In genomic region chr7:99804033-99804432, GRCm38 (mm10) we compare ENCODE assay signal across 18 mouse cellular contexts. TPM values are rescaled to one million over a fixed set of nuclear protein-coding genes. Genes with fewer than 3 reads are reported as not detected.
"Had no signal": no experiment of that assay in that cellular context is flagged by ENCODE, and none has a peak within 500 bp of the region (broad histone marks: within the 10 kb centered on the region; RNA-seq: fewer than 3 reads in every experiment).

No protein-coding gene starts in this region.

RNA-seq across cellular contexts. Expression of gene Olfr521, which starts 40.7 kb away (rescaled TPM):
- polyA plus RNA-seq: gonadal fat pad, adult 2 months; heart, embryonic 10.5 days; heart, embryonic 13.5 days; heart, embryonic 15.5 days; heart, postnatal 0 days; hindbrain, embryonic 11.5 days; hindbrain, embryonic 13.5 days; hindbrain, embryonic 15.5 days; hindbrain, postnatal 0 days; intestine, embryonic 14.5 days; intestine, embryonic 16.5 days; kidney, adult 2 months; kidney, embryonic 15.5 days; kidney, postnatal 0 days; large intestine, adult 2 months; limb, embryonic 11.5 days; limb, embryonic 13.5 days; limb, embryonic 15.5 days had no signal
